Mouse (Mus musculus) hindbrain, postnatal 0 days (tissue): Measurements from ENCODE around the gene Slc38a4. TPM values are rescaled to one million over a fixed set of nuclear protein-coding genes. Genes with fewer than 3 reads are reported as not detected.

ENCODE experiments used
- ATAC-seq: fragments of 200-750 bp; cut with Nextera tagmentation; 2 replicates; pipeline ENCODE4 v1.8.0; 2017; ENCODE audit warnings: mild to moderate bottlenecking, moderate TSS enrichment, moderate library complexity
- DNase-seq: peaks from one replicate; pipeline ENCODE4 v3.0.0-alpha.2; 2015; ENCODE audit warnings: low spot score
- H3K27ac ChIP-seq: fragments of 300-500 bp; sonication (generic); 2 replicates; pipeline ENCODE4 v1.5.1; 2014; ENCODE audit warnings: mild to moderate bottlenecking
- H3K27me3 ChIP-seq: fragments of 300-500 bp; sonication (generic); 2 replicates; pipeline ENCODE4 v1.6.1; 2014; ENCODE audit warnings: low read length, mixed read lengths; ENCODE audit not compliant: insufficient read depth
- H3K36me3 ChIP-seq: fragments of 300-500 bp; sonication (generic); 2 replicates; pipeline ENCODE4 v1.6.1; 2014; ENCODE audit warnings: low read length, mixed read lengths; ENCODE audit not compliant: insufficient read depth
- H3K4me1 ChIP-seq: fragments of 300-500 bp; sonication (generic); 2 replicates; pipeline ENCODE4 v1.6.1; 2014; ENCODE audit warnings: antibody characterized with exemption, low read length, mixed read lengths; ENCODE audit not compliant: insufficient read depth
- H3K4me2 ChIP-seq: fragments of 300-500 bp; sonication (generic); 2 replicates; pipeline ENCODE4 v1.6.1; 2014; ENCODE audit warnings: low read depth, mild to moderate bottlenecking, low read length, moderate library complexity, mixed read lengths
- H3K4me3 ChIP-seq: fragments of 300-500 bp; sonication (generic); 2 replicates; pipeline ENCODE4 v1.5.1; 2014; ENCODE audit warnings: low read length
- H3K9ac ChIP-seq: fragments of 300-500 bp; sonication (generic); replicated peaks from 2 replicates; pipeline ENCODE4 v1.6.1; 2014; ENCODE audit warnings: mild to moderate bottlenecking, low read length, moderate library complexity, mixed read lengths
- H3K9me3 ChIP-seq: fragments of 300-500 bp; sonication (generic); 2 replicates; pipeline ENCODE4 v1.6.1; 2016; ENCODE audit warnings: low read length, mixed read lengths
- CTCF ChIP-seq: IDR thresholded peaks from 2 replicates; pipeline ENCODE4 v1.5.1; 2016; ENCODE audit warnings: antibody characterized with exemption, control low read depth, low read depth
- WGBS: fragments of 180-500 bp; shearing (Covaris S2); extraction: QIAGEN DNeasy Blood & Tissue Kit; methylation state at CpG from one replicate; pipeline ENCODE4 v1.1.7; 2014; 5-methylcytosine and 5-hydroxymethylcytosine counted together
- polyA plus RNA-seq: library from polyadenylated mRNA; unstranded; fragments of >200 nt; fragmentation: Nextera tagmentation; extraction: Ambion mirVana; gene quantifications from 2 replicates; pipeline ENCODE4 v1.2.1, GENCODE M21; 2015
- total RNA-seq: library from RNA; depleted of rRNA; stranded (reverse); fragments of >200 nt; gene quantifications from 2 replicates; pipeline ENCODE4 v1.2.3, GENCODE M21; 2014; rRNA removed

Gene Slc38a4
- total RNA-seq (3.5 and 3.6 TPM in 2 replicates), polyA plus RNA-seq (2.5 and 3.1 TPM in 2 replicates)

- DNase-seq (peak; percentile 33), ATAC-seq (no peak)
- TF ChIP-seq CTCF = 0 out of 2 replicates have a peak, but pooled peaks have one; percentile 6
- H3K4me1 ChIP-seq = no peaks in the 10 kb centered on the region
- peaks cover 4% of the 10 kb centered on the region; the same call in 1 of the 2 replicates for H3K9me3 ChIP-seq
- WGBS = 50% methylated on average over 9 of the region's 9 CpGs
- no peak within 1 kb of the TSS for H3K27ac ChIP-seq
- no peaks in the 10 kb centered on the region for H3K36me3 ChIP-seq
- no peaks in the 10 kb centered on the region for H3K27me3 ChIP-seq
- peak within 1 kb of the TSS; percentile 34 for H3K4me3 ChIP-seq
- H3K9ac ChIP-seq = no peak within 1 kb of the TSS
- H3K4me2 ChIP-seq = peak within 1 kb of the TSS; percentile 53
Measured at GRCm38 (mm10) chr15:97055794-97056193, at the start of gene Slc38a4. Gene Slc38a4, minus strand, starts transcription at chr15:97055956.

DNA sequence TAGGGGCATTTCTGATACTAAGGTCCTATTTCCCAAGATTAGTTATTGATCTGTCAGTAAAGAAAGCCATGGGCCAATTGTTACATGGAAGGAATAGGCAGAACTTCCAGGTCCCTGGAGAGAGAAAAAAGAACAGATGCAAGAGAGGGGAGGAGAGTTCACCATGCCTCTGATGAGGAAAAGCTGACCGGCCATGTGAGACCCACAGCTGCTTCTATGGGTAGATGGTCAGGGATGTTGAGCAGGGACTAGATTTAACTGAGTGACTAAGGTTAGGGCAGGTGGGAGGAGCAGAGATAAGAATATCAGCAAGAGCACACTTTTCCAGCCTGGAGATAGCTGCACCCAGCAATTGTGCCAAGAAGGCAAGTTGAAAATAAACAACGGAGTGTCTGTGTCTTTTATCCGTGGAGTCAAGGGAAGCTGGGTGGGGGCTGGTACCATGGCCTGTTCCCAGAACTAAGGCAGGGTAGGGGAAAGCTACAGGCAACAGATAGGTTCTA, 49.2 kb upstream of the Slc38a4 start:
- ATAC-seq (no peak), DNase-seq (no peak)
- no peaks in the 10 kb centered on the region for H3K36me3 ChIP-seq
- 59% methylated on average over 3 of the region's 3 CpGs for WGBS
- no peaks in the 10 kb centered on the region for H3K9me3 ChIP-seq
- no peak overlapping the region for H3K4me2 ChIP-seq
- H3K4me3 ChIP-seq = no peak overlapping the region
- H3K4me1 ChIP-seq = no peaks in the 10 kb centered on the region
- TF ChIP-seq CTCF = no peak
- no peaks in the 10 kb centered on the region for H3K27me3 ChIP-seq
- no peak overlapping the region for H3K27ac ChIP-seq
- H3K9ac ChIP-seq = no peak overlapping the region

GRCm38 (mm10) chr15:97104048-97104447, 48.3 kb upstream of the Slc38a4 start:
- no peak overlapping the region for H3K4me2 ChIP-seq
- H3K4me1 ChIP-seq = no peaks in the 10 kb centered on the region
- H3K36me3 ChIP-seq = no peaks in the 10 kb centered on the region
- no peaks in the 10 kb centered on the region for H3K27me3 ChIP-seq
- WGBS = 93% methylated on average over 3 of the region's 3 CpGs
- H3K4me3 ChIP-seq = no peak overlapping the region
- DNase-seq = no peak
- ATAC-seq = no peak
- no peak for TF ChIP-seq CTCF
- H3K9ac ChIP-seq = no peak overlapping the region
- no peaks in the 10 kb centered on the region for H3K9me3 ChIP-seq
- no peak overlapping the region for H3K27ac ChIP-seq

DNA sequence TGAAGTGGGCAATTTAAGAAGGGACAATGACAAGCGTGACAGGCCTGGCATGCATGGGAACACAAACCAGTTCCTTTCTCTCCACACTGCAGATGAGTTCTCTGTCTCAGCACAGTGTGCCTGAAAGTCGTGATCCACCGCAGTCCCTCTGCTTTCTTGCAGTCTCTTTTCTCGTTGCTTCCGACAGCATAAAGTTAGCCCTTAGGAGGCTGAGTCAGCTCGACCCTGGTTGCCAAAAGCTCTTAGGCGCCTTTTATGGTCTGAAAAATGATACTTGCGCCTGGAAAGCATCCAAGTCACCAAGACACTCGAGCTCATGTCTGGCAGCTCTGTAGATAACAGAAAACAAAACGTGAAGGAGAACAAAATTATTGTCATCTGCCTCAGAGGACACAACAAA, 47.1 kb upstream of the Slc38a4 start:
- DNase-seq = no peak
- Histone ChIP-seq H3K4me3 (no peak overlapping the region), H3K9me3 (no peaks in the 10 kb centered on the region), H3K4me2 (no peak overlapping the region), H3K9ac (no peak overlapping the region), H3K36me3 (no peaks in the 10 kb centered on the region), H3K27ac (no peak overlapping the region), H3K27me3 (no peaks in the 10 kb centered on the region), H3K4me1 (no peaks in the 10 kb centered on the region)
- no peak for TF ChIP-seq CTCF
- ATAC-seq = no peak
- WGBS = 56% methylated on average over 10 of the region's 10 CpGs

- H3K27me3 ChIP-seq = no peaks in the 10 kb centered on the region
Measured at GRCm38 (mm10) chr15:97102181-97102580, 46.4 kb upstream of the Slc38a4 start.

GRCm38 (mm10) chr15:97099101-97099500, 43.3 kb upstream of the Slc38a4 start:
- DNase-seq (no peak), ATAC-seq (no peak)
- 93% methylated on average over 10 of the region's 10 CpGs for WGBS
- Histone ChIP-seq H3K9ac (no peak overlapping the region), H3K4me3 (no peak overlapping the region), H3K9me3 (no peaks in the 10 kb centered on the region), H3K4me1 (no peaks in the 10 kb centered on the region), H3K27ac (no peak overlapping the region), H3K4me2 (no peak overlapping the region), H3K27me3 (no peaks in the 10 kb centered on the region), H3K36me3 (no peaks in the 10 kb centered on the region)
- no peak for TF ChIP-seq CTCF

More at GRCm38 (mm10) chr15:97102181-97102580, 46.4 kb upstream of the Slc38a4 start:
- H3K4me2 ChIP-seq = no peak overlapping the region
- no peaks in the 10 kb centered on the region for H3K4me1 ChIP-seq
- ATAC-seq = no peak
- no peaks in the 10 kb centered on the region for H3K36me3 ChIP-seq
- no peak overlapping the region for H3K4me3 ChIP-seq
- H3K9me3 ChIP-seq = no peaks in the 10 kb centered on the region
- TF ChIP-seq CTCF = no peak
- no peak for DNase-seq
- H3K9ac ChIP-seq = no peak overlapping the region
- no peak overlapping the region for H3K27ac ChIP-seq
- 86% methylated on average over 5 of the region's 5 CpGs for WGBS

DNA sequence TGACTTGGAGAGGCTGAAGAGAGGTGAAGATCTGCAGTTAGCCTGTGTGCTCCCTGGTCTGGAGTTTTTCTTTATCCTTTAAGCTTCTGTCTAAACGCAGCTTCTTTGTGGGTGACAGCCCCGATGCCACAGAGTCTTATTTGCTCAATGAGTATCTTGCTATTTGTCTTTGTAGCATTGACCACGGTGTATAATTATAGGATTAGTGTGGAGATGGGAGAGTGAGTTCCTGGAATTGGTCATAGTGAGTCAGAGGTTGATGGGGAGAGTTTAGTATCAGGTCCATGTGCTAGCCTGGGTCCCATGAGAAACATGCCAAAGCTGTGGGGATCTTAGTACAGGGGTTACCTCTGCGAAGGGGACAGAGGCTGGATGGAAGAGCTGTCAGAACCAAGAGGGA, 41.8 kb upstream of the Slc38a4 start:
- ATAC-seq (no peak), DNase-seq (no peak)
- H3K9me3 ChIP-seq = no peaks in the 10 kb centered on the region
- H3K9ac ChIP-seq = no peak overlapping the region
- no peak overlapping the region for H3K4me3 ChIP-seq
- H3K4me1 ChIP-seq = no peaks in the 10 kb centered on the region
- no peaks in the 10 kb centered on the region for H3K36me3 ChIP-seq
- no peak for TF ChIP-seq CTCF
- H3K27me3 ChIP-seq = no peaks in the 10 kb centered on the region
- WGBS = 91% methylated on average over 4 of the region's 4 CpGs
- H3K4me2 ChIP-seq = no peak overlapping the region
- no peak overlapping the region for H3K27ac ChIP-seq
